Mouse (Mus musculus) heart, adult 2 months (tissue): Measurements from ENCODE around the gene Ankrd11.

Experiments used
- CTCF ChIP-seq: fragments of 200-600 bp; IDR thresholded peaks from 2 replicates; pipeline ENCODE4 v1.8.1; 2022; ENCODE audit warnings: antibody characterized with exemption, mild to moderate bottlenecking, moderate library complexity
- EP300 ChIP-seq: fragments of 200-500 bp; IDR thresholded peaks from 2 replicates; pipeline ENCODE4 v1.6.1; 2011; ENCODE audit warnings: low read depth, low read length, control low read depth; ENCODE audit not compliant: insufficient read depth
- POLR2A ChIP-seq: fragments of 200-500 bp; IDR thresholded peaks from 2 replicates; pipeline ENCODE4 v1.6.1; 2011; ENCODE audit warnings: mild to moderate bottlenecking, low read depth, low read length, control low read depth; ENCODE audit not compliant: insufficient read depth

DNA sequence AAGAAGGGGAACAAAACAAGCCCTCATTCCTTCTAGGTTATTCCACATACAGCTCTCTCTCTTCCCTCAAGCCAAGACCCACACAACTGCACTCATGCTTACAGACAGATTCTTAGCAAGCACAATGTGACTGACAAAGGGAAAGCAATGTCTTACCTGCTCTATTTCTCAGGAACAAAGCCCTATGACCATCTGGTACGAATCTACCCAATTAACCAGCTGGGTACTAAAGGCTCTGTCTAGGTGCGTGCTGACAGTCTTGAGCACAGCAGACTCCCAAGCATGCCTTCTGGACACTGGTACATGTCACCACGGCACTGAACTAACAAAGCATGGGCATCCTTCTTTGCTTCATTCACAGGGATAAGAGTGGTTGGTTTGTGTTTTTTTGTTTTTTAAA lies 103.9 kb downstream of the Ankrd11 start:
- TF ChIP-seq POLR2A, result no peak
- no peak for TF ChIP-seq CTCF
- TF ChIP-seq EP300, result no peak
